Mouse (Mus musculus) testis, adult 2 months (tissue): Measurements from ENCODE around the gene Sh3bp4.

Experiments
- CTCF ChIP-seq: fragments of 200-500 bp; IDR thresholded peaks from 2 replicates; pipeline ENCODE4 v1.5.1; 2012; ENCODE audit warnings: low read depth, mild to moderate bottlenecking, inconsistent platforms, low read length, moderate library complexity; ENCODE audit not compliant: control insufficient read depth, insufficient read depth, insufficient replicate concordance
- POLR2A ChIP-seq: fragments of 200-500 bp; IDR thresholded peaks from 2 replicates; pipeline ENCODE4 v1.6.1; 2012; ENCODE audit warnings: low read depth, mild to moderate bottlenecking, inconsistent platforms, low read length, moderate library complexity; ENCODE audit not compliant: control insufficient read depth

DNA sequence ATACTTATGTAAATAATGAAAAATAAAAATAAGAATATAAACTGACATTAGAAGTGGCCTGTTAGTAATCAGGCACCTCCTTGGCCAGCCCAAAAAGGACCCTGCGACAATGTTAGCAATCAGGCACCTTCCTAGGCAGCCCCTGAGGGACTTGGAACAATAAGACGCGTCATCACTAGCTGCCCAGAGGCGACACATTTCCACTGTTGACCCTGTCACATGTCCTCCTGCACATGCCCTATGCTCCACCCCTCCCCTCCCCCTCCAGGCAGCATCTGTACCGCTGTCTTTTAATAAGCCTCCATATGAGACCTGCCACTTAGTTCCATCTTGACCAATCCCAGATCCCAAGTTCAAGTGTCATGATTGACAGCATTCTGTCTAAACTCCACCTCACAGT is 119.0 kb downstream of the Sh3bp4 start:
- TF ChIP-seq POLR2A (no peak; the same call in 1 of the 2 replicates), CTCF (no peak)
